Mouse (Mus musculus) urinary bladder, adult 18-20 months (tissue): ENCODE measurements around the gene Rbpms2.

ENCODE experiments used
- DNase-seq, 2 experiments: peaks; one replicate each; pipeline ENCODE4 v3.0.0; 2022; ENCODE audit warnings: low spot score in 2 of 2, mixed read lengths in 2 of 2

The Rbpms2 gene

GRCm38 (mm10) chr9:65696337-65696736, 66.9 kb downstream of the Rbpms2 start:
- no peak for DNase-seq

GRCm38 (mm10) chr9:65697356-65697755, 67.9 kb downstream of the Rbpms2 start:
- DNase-seq = no peak

- DNase-seq = no peak
Observed at GRCm38 (mm10) chr9:65697992-65698391, 68.5 kb downstream of the Rbpms2 start.

GRCm38 (mm10) chr9:65700504-65700903, 71.1 kb downstream of the Rbpms2 start:
- no peak for DNase-seq

GRCm38 (mm10) chr9:65702286-65702685, 72.8 kb downstream of the Rbpms2 start:
- DNase-seq = no peak

- DNase-seq = no peak
Observed at GRCm38 (mm10) chr9:65703241-65703640, 73.8 kb downstream of the Rbpms2 start.

- no peak for DNase-seq
Observed at GRCm38 (mm10) chr9:65703926-65704595, 74.6 kb downstream of the Rbpms2 start.
